Mouse (Mus musculus) midbrain, embryonic 15.5 days (tissue): Measurements from ENCODE around the gene Jsrp1. TPM values are rescaled to one million over a fixed set of nuclear protein-coding genes. Genes with fewer than 3 reads are reported as not detected.
A peak's percentile ranks its signal among the peaks of the same experiment; 100 is the strongest.

ENCODE experiments used
- ATAC-seq: fragments of 200-750 bp; cut with Nextera tagmentation; replicated peaks from 2 replicates; pipeline ENCODE4 v1.8.0; 2017; ENCODE audit warnings: moderate TSS enrichment
- H3K27ac ChIP-seq: fragments of 300-500 bp; sonication (generic); 2 replicates; pipeline ENCODE4 v1.5.1; 2015; ENCODE audit warnings: mild to moderate bottlenecking, inconsistent platforms
- H3K27me3 ChIP-seq: fragments of 300-500 bp; sonication (generic); replicated peaks from 2 replicates; pipeline ENCODE4 v1.6.1; 2015; ENCODE audit warnings: inconsistent platforms
- H3K36me3 ChIP-seq: fragments of 300-500 bp; sonication (generic); replicated peaks from 2 replicates; pipeline ENCODE4 v1.6.1; 2015; ENCODE audit warnings: inconsistent platforms
- H3K4me1 ChIP-seq: fragments of 300-500 bp; sonication (generic); 2 replicates; pipeline ENCODE4 v1.6.1; 2015; ENCODE audit warnings: inconsistent platforms
- H3K4me2 ChIP-seq: fragments of 300-500 bp; sonication (generic); 2 replicates; pipeline ENCODE4 v1.6.1; 2015; ENCODE audit warnings: inconsistent platforms, mild to moderate bottlenecking, moderate library complexity
- H3K4me3 ChIP-seq: fragments of 300-500 bp; sonication (generic); 2 replicates; pipeline ENCODE4 v1.5.1; 2015; ENCODE audit warnings: mild to moderate bottlenecking, inconsistent platforms
- H3K9ac ChIP-seq: fragments of 300-500 bp; sonication (generic); 2 replicates; pipeline ENCODE4 v1.6.1; 2015; ENCODE audit warnings: mild to moderate bottlenecking, inconsistent platforms
- H3K9me3 ChIP-seq: fragments of 300-500 bp; sonication (generic); 2 replicates; pipeline ENCODE4 v1.6.1; 2016; ENCODE audit warnings: inconsistent platforms
- WGBS: fragments of 180-500 bp; shearing (Covaris S2); methylation state at CpG from one replicate; pipeline ENCODE4 v1.1.7; 2015; ENCODE audit warnings: mixed read lengths; 5-methylcytosine and 5-hydroxymethylcytosine counted together
- polyA plus RNA-seq: library from polyadenylated mRNA; unstranded; fragments of >200 nt; fragmentation: Nextera tagmentation; extraction: Ambion mirVana; gene quantifications from 2 replicates; pipeline ENCODE4 v1.2.1, GENCODE M21; 2015

The Jsrp1 gene
- polyA plus RNA-seq, 1 experiment from 2014 or later = 0.59 TPM

DNA sequence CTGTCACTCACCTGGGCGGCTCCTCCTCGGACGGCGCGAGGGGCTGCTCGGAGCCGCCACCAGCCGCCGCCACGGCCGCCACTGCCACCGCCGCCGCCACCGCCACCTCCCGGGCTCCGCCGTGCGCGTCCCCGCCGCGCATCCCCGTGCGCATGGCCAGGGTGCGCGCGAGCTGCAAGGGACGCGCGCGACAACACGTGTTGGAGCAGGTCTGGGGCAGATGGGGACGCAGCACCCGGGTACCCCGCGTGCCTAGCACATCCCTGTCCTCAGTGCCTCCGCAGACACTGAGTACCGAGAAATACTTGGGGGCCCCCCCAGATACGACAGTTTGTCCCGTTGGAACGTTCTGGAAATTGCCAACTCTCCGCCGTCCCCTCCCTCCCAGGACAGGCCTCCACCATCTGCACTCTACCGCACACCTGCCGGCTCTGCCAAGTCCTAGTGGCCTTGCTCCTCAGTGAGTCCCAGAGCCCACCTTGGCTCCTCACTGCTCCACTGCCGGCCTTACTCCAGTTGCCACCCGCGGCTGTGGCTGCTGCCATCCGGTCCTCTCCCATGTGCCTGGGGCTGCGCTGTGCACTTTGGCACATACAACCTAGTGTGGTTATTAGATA, 30.7 kb upstream of the Jsrp1 start, which contains the start of gene Lingo3:
Lingo3 (minus strand) TSS at position 109 of the 617 bp plus-strand sequence.
- ATAC-seq = peak; percentile 64
- Histone ChIP-seq H3K9ac (peak within 1 kb of the TSS; percentile 59), H3K27me3 (peaks cover 29% of the 10 kb centered on the region), H3K36me3 (no peaks in the 10 kb centered on the region), H3K4me2 (peak within 1 kb of the TSS; percentile 66), H3K4me1 (peaks cover 11% of the 10 kb centered on the region), H3K9me3 (no peaks in the 10 kb centered on the region), H3K27ac (no peak within 1 kb of the TSS), H3K4me3 (peak within 1 kb of the TSS; percentile 46)
- 6% methylated on average over 34 of the region's 51 CpGs for WGBS

DNA sequence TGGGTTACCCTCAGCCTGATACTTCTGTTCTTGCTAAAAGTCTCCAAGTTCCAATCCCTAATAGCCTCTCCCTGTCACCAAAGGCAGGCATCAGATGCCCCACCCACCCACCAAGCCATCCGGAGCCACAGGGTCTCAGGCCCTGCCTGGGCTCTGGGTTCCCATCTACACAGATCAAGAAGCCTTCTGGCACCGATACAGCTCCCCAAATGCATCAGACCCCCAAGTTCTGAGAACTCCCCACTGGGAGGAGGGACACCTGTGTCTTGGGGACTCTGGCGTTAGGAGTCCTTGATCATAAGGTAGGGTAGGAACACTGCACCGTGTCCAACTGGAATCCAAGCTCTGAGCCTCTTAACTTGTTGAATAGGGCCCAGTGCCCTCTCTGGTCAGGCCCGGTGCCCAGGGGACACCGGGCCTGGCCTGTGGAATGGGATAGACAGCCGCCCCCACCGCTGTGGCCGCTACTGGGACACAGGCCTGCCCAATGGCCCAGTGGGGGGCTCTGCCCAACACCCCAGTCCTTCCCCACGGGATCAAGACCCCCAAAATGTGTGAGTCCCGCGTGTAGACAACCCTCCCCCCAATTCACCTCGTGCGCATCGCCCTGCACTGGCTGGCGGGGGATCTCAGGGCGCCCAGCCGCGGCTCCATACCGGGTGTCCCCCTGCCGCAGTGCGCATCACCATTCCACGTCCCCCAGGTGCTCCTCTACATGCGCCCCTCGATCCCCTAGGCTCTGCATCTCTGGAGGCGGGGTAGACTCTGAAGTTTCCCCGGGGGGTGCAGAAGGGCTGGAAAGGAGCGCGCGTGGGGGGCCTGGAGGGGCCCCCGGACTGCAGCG, 30.0 kb upstream of the Jsrp1 start:
- Histone ChIP-seq H3K9ac (peak overlapping the region; percentile 59), H3K4me2 (peak overlapping the region; percentile 66), H3K4me1 (peaks cover 11% of the 10 kb centered on the region), H3K27me3 (peaks cover 29% of the 10 kb centered on the region), H3K4me3 (peak overlapping the region; percentile 46), H3K9me3 (no peaks in the 10 kb centered on the region), H3K36me3 (no peaks in the 10 kb centered on the region), H3K27ac (no peak overlapping the region)
- WGBS = 9% methylated on average over 32 of the region's 32 CpGs
- peak; percentile 41 for ATAC-seq

DNA sequence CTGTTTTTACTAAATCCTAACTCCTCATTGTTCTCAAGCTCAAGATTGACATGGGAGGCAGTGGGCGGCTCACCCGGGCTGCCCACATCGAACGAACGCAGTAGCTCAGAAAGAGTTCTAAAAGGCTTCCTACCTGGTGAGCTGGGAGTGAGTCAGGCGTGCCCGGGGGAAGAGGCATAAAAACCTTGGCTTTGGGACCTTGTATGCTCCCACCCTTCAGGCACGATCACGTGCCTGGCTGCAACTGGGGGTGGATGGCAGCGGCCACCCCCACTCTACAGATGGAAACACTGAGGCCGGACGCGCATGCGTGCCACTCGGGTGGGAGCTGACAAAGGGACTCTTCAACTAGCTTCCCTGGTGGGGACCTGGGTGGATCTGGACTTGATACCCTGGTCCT, 29.0 kb upstream of the Jsrp1 start:
- Histone ChIP-seq H3K9me3 (no peaks in the 10 kb centered on the region), H3K36me3 (no peaks in the 10 kb centered on the region), H3K27ac (no peak overlapping the region), H3K27me3 (peaks cover 29% of the 10 kb centered on the region), H3K4me2 (no peak overlapping the region), H3K4me3 (no peak overlapping the region), H3K4me1 (peaks cover 11% of the 10 kb centered on the region), H3K9ac (no peak overlapping the region)
- no peak for ATAC-seq
- WGBS = 84% methylated on average over 15 of the region's 15 CpGs

DNA sequence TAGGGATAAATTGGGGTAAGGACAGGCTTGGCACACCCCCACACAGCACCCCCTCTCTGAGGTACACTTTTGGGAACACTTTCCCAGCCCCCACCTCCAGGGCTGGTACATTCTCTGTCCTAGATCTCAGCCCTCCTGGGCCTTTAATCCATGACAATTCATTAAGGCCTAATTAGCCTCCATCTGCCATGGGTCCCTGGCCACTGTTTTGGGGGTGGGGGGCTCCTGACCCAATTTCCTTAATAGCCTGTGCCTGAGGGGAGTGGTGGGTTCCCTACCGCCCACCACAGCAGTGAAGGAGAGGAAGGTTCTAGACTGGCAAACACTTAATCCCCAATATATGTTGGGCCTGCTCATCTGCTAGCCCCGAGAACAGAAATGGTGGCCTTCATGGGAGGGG, 28.4 kb upstream of the Jsrp1 start:
- WGBS = 79% methylated on average over 2 of the region's 2 CpGs
- no peak overlapping the region for H3K4me2 ChIP-seq
- no peak overlapping the region for H3K27ac ChIP-seq
- H3K9ac ChIP-seq = no peak overlapping the region
- peaks cover 32% of the 10 kb centered on the region for H3K27me3 ChIP-seq
- no peak overlapping the region for H3K4me3 ChIP-seq
- H3K9me3 ChIP-seq = no peaks in the 10 kb centered on the region
- peaks cover 11% of the 10 kb centered on the region for H3K4me1 ChIP-seq
- H3K36me3 ChIP-seq = no peaks in the 10 kb centered on the region
- ATAC-seq = no peak

DNA sequence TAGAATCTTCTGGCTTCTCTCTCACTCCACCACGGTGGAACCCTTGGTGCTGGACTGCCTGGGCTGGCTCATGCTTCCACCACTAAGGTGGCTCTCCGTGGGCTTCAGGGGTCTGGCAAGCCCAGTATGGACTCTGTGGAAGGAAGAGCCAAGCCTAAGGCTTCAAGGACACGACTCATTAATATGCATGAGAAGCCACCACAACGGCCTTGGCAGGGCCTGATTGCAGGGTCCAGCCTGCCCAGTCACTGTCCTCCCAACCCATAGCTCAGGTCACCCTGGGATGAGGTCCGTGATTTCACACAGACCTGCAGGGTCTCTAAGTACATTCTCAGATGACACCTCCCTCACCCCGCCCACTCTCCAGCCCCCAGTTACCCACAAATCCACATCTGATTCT, 26.6 kb upstream of the Jsrp1 start:
- Histone ChIP-seq H3K4me3 (no peak overlapping the region), H3K36me3 (no peaks in the 10 kb centered on the region), H3K4me2 (no peak overlapping the region), H3K27me3 (peaks cover 38% of the 10 kb centered on the region), H3K4me1 (peaks cover 17% of the 10 kb centered on the region), H3K9me3 (no peaks in the 10 kb centered on the region), H3K9ac (no peak overlapping the region), H3K27ac (no peak overlapping the region)
- ATAC-seq = no peak
- WGBS = 56% methylated on average over 6 of the region's 6 CpGs

DNA sequence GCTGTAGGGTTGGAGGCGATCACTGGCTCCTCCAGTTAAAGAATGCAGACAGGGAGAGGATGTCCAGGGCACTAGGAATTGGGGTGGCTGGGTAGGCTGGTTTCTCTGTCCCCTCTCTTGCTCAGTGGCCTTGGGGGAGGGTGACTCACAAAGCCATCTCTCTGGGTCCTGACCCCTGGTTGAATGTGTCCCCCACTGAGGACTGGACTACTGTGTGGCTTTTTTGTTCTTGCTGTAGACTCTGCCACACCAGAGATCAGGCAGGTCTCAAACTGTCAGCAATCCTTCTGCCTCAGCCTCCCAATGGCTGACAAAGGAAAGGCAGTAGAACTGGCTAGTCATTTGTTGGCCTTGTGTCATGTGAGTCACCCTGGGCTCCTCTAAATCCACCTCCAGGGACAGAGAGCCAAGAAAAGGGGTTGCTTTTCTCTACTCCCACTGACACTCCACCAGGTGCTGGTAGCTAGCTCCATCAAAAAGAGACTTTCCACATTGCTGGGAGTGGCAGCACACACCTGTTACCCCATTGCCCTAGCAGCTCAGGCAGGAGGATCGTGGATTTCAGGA, 25.1 kb upstream of the Jsrp1 start:
- peaks cover 34% of the 10 kb centered on the region for H3K27me3 ChIP-seq
- H3K27ac ChIP-seq = no peak overlapping the region
- 65% methylated on average over 2 of the region's 2 CpGs for WGBS
- H3K4me3 ChIP-seq = no peak overlapping the region
- no peak overlapping the region for H3K9ac ChIP-seq
- H3K4me1 ChIP-seq = peaks cover 10% of the 10 kb centered on the region; the same call in 1 of the 2 replicates
- ATAC-seq = no peak
- no peaks in the 10 kb centered on the region for H3K9me3 ChIP-seq
- no peaks in the 10 kb centered on the region for H3K36me3 ChIP-seq
- H3K4me2 ChIP-seq = no peak overlapping the region

DNA sequence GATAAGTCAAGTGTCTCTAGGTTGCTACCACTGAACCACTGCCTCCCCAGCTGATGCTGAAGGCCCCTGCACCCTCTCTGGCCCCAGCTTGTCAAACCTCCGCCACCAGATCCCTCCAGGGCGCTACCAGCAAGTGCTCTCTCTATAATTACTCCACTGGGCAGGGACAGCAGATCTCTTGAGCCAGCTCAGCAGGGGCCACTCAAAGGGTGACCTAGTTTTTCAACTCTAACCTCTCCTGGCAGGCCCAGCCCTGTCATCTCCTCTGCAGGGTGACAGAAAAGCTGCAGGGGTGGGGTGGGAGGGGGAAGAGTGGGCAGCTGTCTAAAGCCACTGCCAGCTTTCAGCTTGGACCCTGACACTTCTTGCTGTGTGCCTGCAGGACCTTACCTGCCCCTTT, 24.5 kb upstream of the Jsrp1 start:
- peaks cover 28% of the 10 kb centered on the region for H3K27me3 ChIP-seq
- no peak overlapping the region for H3K27ac ChIP-seq
- no peak overlapping the region for H3K9ac ChIP-seq
- 19% methylated on average over 2 of the region's 2 CpGs for WGBS
- peaks cover 6% of the 10 kb centered on the region; the same call in 1 of the 2 replicates for H3K4me1 ChIP-seq
- ATAC-seq = no peak
- no peak overlapping the region for H3K4me2 ChIP-seq
- H3K4me3 ChIP-seq = no peak overlapping the region
- H3K36me3 ChIP-seq = no peaks in the 10 kb centered on the region
- no peaks in the 10 kb centered on the region for H3K9me3 ChIP-seq

DNA sequence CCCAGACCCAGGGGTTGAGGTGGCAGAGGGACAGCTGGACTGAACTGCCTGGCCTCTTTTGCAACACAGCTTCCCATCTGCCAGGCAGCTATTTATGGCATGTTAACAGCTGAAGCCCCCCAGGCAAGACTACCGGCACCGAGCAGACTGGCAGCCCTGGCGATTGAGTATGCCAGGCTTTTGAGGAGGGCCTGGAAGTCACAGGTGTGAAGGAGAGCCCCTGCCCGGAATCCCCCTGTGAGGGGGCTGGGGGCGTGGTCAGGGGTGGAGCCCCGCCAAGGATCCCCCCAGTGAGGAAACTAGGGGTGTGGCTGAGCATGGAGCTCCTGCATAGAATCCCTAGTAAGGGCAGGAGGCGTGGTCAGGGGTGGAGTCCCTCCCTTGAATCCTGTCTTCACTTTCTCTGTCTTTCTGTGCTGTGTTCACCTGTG, 23.7 kb upstream of the Jsrp1 start:
- Histone ChIP-seq H3K4me2 (no peak overlapping the region), H3K27me3 (peaks cover 24% of the 10 kb centered on the region), H3K9me3 (no peaks in the 10 kb centered on the region), H3K4me1 (peaks cover 6% of the 10 kb centered on the region; the same call in 1 of the 2 replicates), H3K27ac (no peak overlapping the region), H3K36me3 (no peaks in the 10 kb centered on the region), H3K9ac (no peak overlapping the region), H3K4me3 (no peak overlapping the region)
- ATAC-seq = no peak
- 44% methylated on average over 7 of the region's 7 CpGs for WGBS

DNA sequence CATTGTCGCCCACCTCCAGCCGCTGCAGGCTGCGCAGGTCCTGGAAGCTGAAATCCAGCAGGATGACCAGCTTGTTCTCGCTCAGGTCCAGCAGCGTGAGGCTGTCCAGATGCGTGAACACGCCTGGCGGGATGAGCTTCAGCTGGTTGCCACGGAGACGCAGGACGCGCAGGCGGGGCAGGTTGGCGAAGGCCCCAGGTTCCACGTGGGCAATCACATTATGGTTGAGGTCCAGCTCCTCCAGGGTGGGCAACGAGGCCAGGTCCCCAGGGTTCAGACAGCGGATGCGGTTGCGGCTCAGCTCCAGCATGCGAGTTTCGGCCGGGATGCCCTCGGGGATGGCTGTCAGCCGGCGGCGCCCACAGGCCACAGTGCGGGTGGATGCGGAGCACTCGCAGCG, 22.3 kb upstream of the Jsrp1 start:
- 0 out of 2 replicates have a peak, but pooled peaks have one; percentile 22 for ATAC-seq
- peaks cover 24% of the 10 kb centered on the region for H3K27me3 ChIP-seq
- peaks cover 6% of the 10 kb centered on the region; the same call in 1 of the 2 replicates for H3K4me1 ChIP-seq
- 53% methylated on average over 30 of the region's 30 CpGs for WGBS
- no peak overlapping the region for H3K27ac ChIP-seq
- H3K4me2 ChIP-seq = peak overlapping the region; percentile 21
- 0 out of 2 replicates have a peak overlapping the region, but pooled peaks have one; percentile 12 for H3K9ac ChIP-seq
- no peaks in the 10 kb centered on the region for H3K9me3 ChIP-seq
- H3K4me3 ChIP-seq = 0 out of 2 replicates have a peak overlapping the region, but pooled peaks have one; percentile 4
- peaks cover 1% of the 10 kb centered on the region; the same call in 1 of the 2 replicates for H3K36me3 ChIP-seq

DNA sequence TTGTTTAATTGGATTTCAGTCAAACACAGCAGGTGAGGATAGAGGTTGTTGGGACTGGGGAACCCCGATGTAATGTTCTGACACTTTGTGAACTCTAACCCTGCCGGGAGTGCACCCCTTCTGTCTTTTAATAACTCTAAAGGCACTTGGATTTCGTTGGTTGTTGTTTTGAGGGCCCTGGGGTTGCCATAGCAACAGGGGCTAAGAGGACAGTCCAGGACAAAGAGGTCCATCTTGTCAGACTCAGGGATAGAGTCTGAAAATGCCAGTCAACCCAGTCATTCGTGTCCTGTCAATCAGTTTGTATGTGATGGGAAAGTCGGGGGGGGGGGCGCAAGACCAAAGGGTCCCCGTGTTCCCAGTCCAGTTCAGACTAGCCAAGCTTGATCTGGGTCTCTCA, 19.5 kb upstream of the Jsrp1 start:
- Histone ChIP-seq H3K9me3 (no peaks in the 10 kb centered on the region), H3K9ac (no peak overlapping the region), H3K4me3 (no peak overlapping the region), H3K27ac (no peak overlapping the region), H3K27me3 (peaks cover 24% of the 10 kb centered on the region), H3K4me2 (no peak overlapping the region), H3K4me1 (peaks cover 26% of the 10 kb centered on the region), H3K36me3 (peaks cover 17% of the 10 kb centered on the region; the same call in 1 of the 2 replicates)
- ATAC-seq = no peak
- WGBS = 31% methylated on average over 7 of the region's 7 CpGs

DNA sequence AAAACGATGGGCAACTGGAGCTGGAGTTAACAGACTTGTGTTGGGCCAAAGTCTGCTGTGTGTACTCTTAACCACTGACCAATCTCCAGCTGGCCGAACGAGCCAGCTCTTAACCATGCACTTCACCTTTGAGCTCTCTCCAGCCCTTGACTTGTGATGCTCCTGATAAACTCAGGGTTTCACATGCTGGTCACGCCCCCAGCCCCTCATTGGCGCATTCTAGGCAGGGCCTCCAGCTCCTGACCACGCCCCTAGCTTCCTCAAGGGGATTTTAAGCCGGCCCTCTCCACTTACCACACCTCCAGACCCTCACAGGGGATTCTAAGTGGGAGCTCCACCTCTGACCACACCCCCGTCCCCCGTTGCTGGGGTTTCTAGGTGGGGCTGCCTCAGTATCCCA, 17.8 kb upstream of the Jsrp1 start:
- Histone ChIP-seq H3K4me1 (peaks cover 31% of the 10 kb centered on the region), H3K27ac (no peak overlapping the region)
- no peak for ATAC-seq

More for the DNA sequence above, 17.8 kb upstream of the Jsrp1 start:
- H3K4me3 ChIP-seq = no peak overlapping the region
- H3K4me2 ChIP-seq = no peak overlapping the region
- WGBS = 3% methylated on average over 9 of the region's 9 CpGs
- H3K9ac ChIP-seq = no peak overlapping the region
- peaks cover 17% of the 10 kb centered on the region; the same call in 1 of the 2 replicates for H3K36me3 ChIP-seq
- H3K27me3 ChIP-seq = peaks cover 20% of the 10 kb centered on the region
- H3K9me3 ChIP-seq = no peaks in the 10 kb centered on the region
